Mouse (Mus musculus): ENCODE data around the gene Hist1h2bf. TPM values are rescaled to one million over a fixed set of nuclear protein-coding genes. Genes with fewer than 3 reads are reported as not detected.
"Not testable (repeated sequence)": the region's sequence is repeated elsewhere in the genome, so short reads cannot be mapped to it uniquely, and the experiment has no call there.

Gene Hist1h2bf
- polyA plus RNA-seq, 1 experiment from 2014 or later: 4.1 TPM

- H3K27me3 ChIP-seq (replicated peaks; ENCODE audit: control insufficient read depth, insufficient read depth, low read length): no peaks in the 10 kb centered on the region
- H3K4me2 ChIP-seq (ENCODE audit: low read depth, low read length): no peak overlapping the region
- H3K4me3 ChIP-seq (ENCODE audit: low read depth, low read length): no peak overlapping the region
- ATAC-seq (ENCODE audit: low read depth) (no peak), DNase-seq (ENCODE audit: low spot score) (peak; percentile 27)
- H3K4me1 ChIP-seq (ENCODE audit: control insufficient read depth, insufficient read depth, low read length): no peaks in the 10 kb centered on the region
- H3K27ac ChIP-seq (replicated peaks; ENCODE audit: low read depth, low read length): peak overlapping the region; percentile 33; the same call in 1 of the 2 replicates
- H3K36me3 ChIP-seq (ENCODE audit: control insufficient read depth, insufficient read depth, low read length): no peaks in the 10 kb centered on the region
- H3K9me3 ChIP-seq (ENCODE audit: control insufficient read depth, low read length): no peaks in the 10 kb centered on the region
- H3K9ac ChIP-seq (ENCODE audit: low read depth, low read length): no peak overlapping the region
- 67% methylated on average over 5 of the region's 5 CpGs for WGBS
These were observed 19.2 kb upstream of the Hist1h2bf start for GRCm38 (mm10) chr13:23593051-23593770.

GRCm38 (mm10) chr13:23592614-23593013 is 18.6 kb upstream of the Hist1h2bf start:
- WGBS: 67% methylated on average over 7 of the region's 7 CpGs
- Histone ChIP-seq H3K9me3 (ENCODE audit: control insufficient read depth, low read length) (no peaks in the 10 kb centered on the region), H3K27me3 (replicated peaks; ENCODE audit: control insufficient read depth, insufficient read depth, low read length) (no peaks in the 10 kb centered on the region), H3K4me1 (ENCODE audit: control insufficient read depth, insufficient read depth, low read length) (no peaks in the 10 kb centered on the region), H3K27ac (replicated peaks; ENCODE audit: low read depth, low read length) (no peak overlapping the region), H3K4me2 (ENCODE audit: low read depth, low read length) (no peak overlapping the region), H3K9ac (ENCODE audit: low read depth, low read length) (no peak overlapping the region), H3K4me3 (ENCODE audit: low read depth, low read length) (no peak overlapping the region), H3K36me3 (ENCODE audit: control insufficient read depth, insufficient read depth, low read length) (no peaks in the 10 kb centered on the region)
- ATAC-seq (ENCODE audit: low read depth) (no peak), DNase-seq (ENCODE audit: low spot score) (no peak)

- not testable (repeated sequence) for H3K27ac ChIP-seq (replicated peaks; ENCODE audit: low read depth, low read length); H3K4me2 ChIP-seq (ENCODE audit: low read depth, low read length); H3K27me3 ChIP-seq (replicated peaks; ENCODE audit: control insufficient read depth, insufficient read depth, low read length); H3K4me1 ChIP-seq (ENCODE audit: control insufficient read depth, insufficient read depth, low read length); H3K4me3 ChIP-seq (ENCODE audit: low read depth, low read length); DNase-seq (ENCODE audit: low spot score); H3K9ac ChIP-seq (ENCODE audit: low read depth, low read length); ATAC-seq (ENCODE audit: low read depth); H3K36me3 ChIP-seq (ENCODE audit: control insufficient read depth, insufficient read depth, low read length); H3K9me3 ChIP-seq (ENCODE audit: control insufficient read depth, low read length)
- 85% methylated on average over 7 of the region's 7 CpGs for WGBS
These were observed 17.9 kb upstream of the Hist1h2bf start for GRCm38 (mm10) chr13:23591886-23592285.

GRCm38 (mm10) chr13:23591206-23591605 is 17.2 kb upstream of the Hist1h2bf start:
- Histone ChIP-seq H3K9me3 (ENCODE audit: control insufficient read depth, low read length) (no peaks in the 10 kb centered on the region), H3K4me1 (ENCODE audit: control insufficient read depth, insufficient read depth, low read length) (0 out of 2 replicates have a peak, but pooled peaks cover 5% of the 10 kb centered on the region), H3K4me3 (ENCODE audit: low read depth, low read length) (no peak overlapping the region), H3K27me3 (replicated peaks; ENCODE audit: control insufficient read depth, insufficient read depth, low read length) (no peaks in the 10 kb centered on the region), H3K9ac (ENCODE audit: low read depth, low read length) (no peak overlapping the region), H3K36me3 (ENCODE audit: control insufficient read depth, insufficient read depth, low read length) (no peaks in the 10 kb centered on the region), H3K27ac (replicated peaks; ENCODE audit: low read depth, low read length) (no peak overlapping the region), H3K4me2 (ENCODE audit: low read depth, low read length) (no peak overlapping the region)
- 94% methylated on average over 7 of the region's 7 CpGs for WGBS
- ATAC-seq (ENCODE audit: low read depth) (no peak), DNase-seq (ENCODE audit: low spot score) (no peak)

GRCm38 (mm10) chr13:23586940-23587225 is 12.9 kb upstream of the Hist1h2bf start:
- peaks cover 23% of the 10 kb centered on the region; the same call in 1 of the 2 replicates for H3K4me1 ChIP-seq (ENCODE audit: control insufficient read depth, insufficient read depth, low read length)
- H3K9me3 ChIP-seq (ENCODE audit: control insufficient read depth, low read length): no peaks in the 10 kb centered on the region
- peak overlapping the region; percentile 93 for H3K27ac ChIP-seq (replicated peaks; ENCODE audit: low read depth, low read length)
- 6% methylated on average over 1 of the region's 1 CpGs for WGBS
- H3K9ac ChIP-seq (ENCODE audit: low read depth, low read length): peak overlapping the region; percentile 66
- ATAC-seq (ENCODE audit: low read depth) (no peak), DNase-seq (ENCODE audit: low spot score) (no peak)
- no peaks in the 10 kb centered on the region for H3K27me3 ChIP-seq (replicated peaks; ENCODE audit: control insufficient read depth, insufficient read depth, low read length)
- peak overlapping the region; percentile 45 for H3K4me3 ChIP-seq (ENCODE audit: low read depth, low read length)
- peak overlapping the region; percentile 65 for H3K4me2 ChIP-seq (ENCODE audit: low read depth, low read length)
- no peaks in the 10 kb centered on the region for H3K36me3 ChIP-seq (ENCODE audit: control insufficient read depth, insufficient read depth, low read length)

DNA sequence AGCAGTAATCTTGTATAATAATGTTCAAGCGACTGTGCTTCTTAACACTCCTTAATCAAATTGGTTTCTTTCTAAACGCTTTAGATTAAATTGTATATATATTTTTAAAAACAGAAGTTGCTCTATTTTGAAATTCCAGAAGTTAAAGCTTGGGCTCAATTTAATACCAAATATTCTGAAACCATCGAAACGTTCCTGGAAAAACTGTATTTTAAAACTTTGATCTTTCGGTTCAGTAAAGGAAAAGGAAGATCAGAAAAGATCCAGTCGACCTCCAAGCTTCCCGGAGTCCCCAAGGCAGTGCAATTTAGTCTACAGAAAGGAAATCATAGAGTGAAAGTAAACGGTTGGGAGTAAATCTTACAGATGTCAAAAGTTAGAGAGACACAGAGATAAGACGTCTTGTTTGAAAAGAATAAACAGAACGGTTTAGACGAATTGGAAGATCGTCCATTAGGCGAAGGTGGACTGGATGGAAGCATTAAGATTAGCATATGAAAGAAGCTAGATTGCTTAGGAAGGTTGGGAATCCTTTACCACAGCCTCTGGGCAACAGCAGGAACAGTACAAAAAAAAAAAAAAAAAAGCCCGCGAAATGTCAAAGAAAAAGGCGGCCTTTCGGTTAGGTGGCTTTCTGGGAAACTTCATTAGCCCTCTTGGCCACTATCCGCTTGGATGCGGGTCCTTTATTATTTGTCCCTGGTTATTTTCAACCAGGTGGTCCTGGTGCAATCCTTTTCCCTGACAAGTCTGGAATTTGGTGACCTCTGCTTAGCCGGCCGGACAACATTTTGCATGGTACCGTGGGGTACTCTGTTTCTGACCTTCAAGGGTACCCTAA is 12.3 kb upstream of the Hist1h2bf start:
- Histone ChIP-seq H3K27ac (replicated peaks; ENCODE audit: low read depth, low read length) (peak overlapping the region; percentile 93), H3K27me3 (replicated peaks; ENCODE audit: control insufficient read depth, insufficient read depth, low read length) (no peaks in the 10 kb centered on the region), H3K4me1 (ENCODE audit: control insufficient read depth, insufficient read depth, low read length) (peaks cover 23% of the 10 kb centered on the region; the same call in 1 of the 2 replicates), H3K9me3 (ENCODE audit: control insufficient read depth, low read length) (no peaks in the 10 kb centered on the region), H3K4me3 (ENCODE audit: low read depth, low read length) (peak overlapping the region; percentile 45), H3K4me2 (ENCODE audit: low read depth, low read length) (peak overlapping the region; percentile 65), H3K9ac (ENCODE audit: low read depth, low read length) (peak overlapping the region; percentile 66), H3K36me3 (ENCODE audit: control insufficient read depth, insufficient read depth, low read length) (no peaks in the 10 kb centered on the region)
- ATAC-seq (ENCODE audit: low read depth): no peak
- WGBS: 2% methylated on average over 21 of the region's 22 CpGs
- DNase-seq (ENCODE audit: low spot score): peak; percentile 24

DNA sequence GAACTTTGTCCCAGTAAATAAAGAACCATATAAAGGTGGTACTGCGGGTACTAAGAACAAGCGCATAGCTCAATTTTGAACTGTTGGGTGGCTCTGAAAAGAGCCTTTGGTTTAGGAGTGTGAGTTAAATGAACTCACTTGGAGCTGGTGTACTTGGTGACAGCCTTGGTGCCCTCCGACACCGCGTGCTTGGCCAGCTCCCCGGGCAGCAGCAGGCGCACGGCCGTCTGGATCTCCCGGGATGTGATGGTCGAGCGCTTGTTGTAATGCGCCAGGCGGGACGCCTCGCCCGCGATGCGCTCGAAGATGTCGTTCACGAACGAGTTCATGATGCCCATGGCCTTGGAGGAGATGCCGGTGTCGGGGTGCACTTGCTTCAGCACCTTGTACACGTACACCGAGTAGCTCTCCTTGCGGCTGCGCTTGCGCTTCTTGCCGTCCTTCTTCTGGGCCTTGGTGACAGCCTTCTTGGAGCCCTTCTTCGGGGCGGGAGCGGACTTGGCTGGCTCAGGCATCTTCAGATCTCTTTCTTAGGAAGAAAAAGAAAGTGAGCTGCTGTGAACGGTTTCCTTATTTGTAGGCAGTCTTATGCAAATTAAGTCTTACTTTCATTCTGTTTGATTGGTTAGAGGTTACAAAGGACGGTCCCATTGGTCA is 11.6 kb upstream of the Hist1h2bf start:
- Histone ChIP-seq H3K4me2 (ENCODE audit: low read depth, low read length) (peak overlapping the region; percentile 65), H3K9ac (ENCODE audit: low read depth, low read length) (peak overlapping the region; percentile 77), H3K4me1 (ENCODE audit: control insufficient read depth, insufficient read depth, low read length) (peaks cover 27% of the 10 kb centered on the region; the same call in 1 of the 2 replicates), H3K27ac (replicated peaks; ENCODE audit: low read depth, low read length) (peak overlapping the region; percentile 96), H3K4me3 (ENCODE audit: low read depth, low read length) (peak overlapping the region; percentile 45)
- ATAC-seq (ENCODE audit: low read depth): peak; percentile 89
- not testable (repeated sequence) for H3K27me3 ChIP-seq (replicated peaks; ENCODE audit: control insufficient read depth, insufficient read depth, low read length); H3K9me3 ChIP-seq (ENCODE audit: control insufficient read depth, low read length); H3K36me3 ChIP-seq (ENCODE audit: control insufficient read depth, insufficient read depth, low read length)
- DNase-seq (ENCODE audit: low spot score): peak; percentile 97
- under 1% methylated on average over 10 of the region's 36 CpGs for WGBS

- Histone ChIP-seq H3K4me2 (ENCODE audit: low read depth, low read length) (peak overlapping the region; percentile 65), H3K27ac (replicated peaks; ENCODE audit: low read depth, low read length) (peak overlapping the region; percentile 96), H3K4me3 (ENCODE audit: low read depth, low read length) (peak overlapping the region; percentile 45), H3K9ac (ENCODE audit: low read depth, low read length) (peak overlapping the region; percentile 77), H3K9me3 (ENCODE audit: control insufficient read depth, low read length) (no peaks in the 10 kb centered on the region), H3K36me3 (ENCODE audit: control insufficient read depth, insufficient read depth, low read length) (no peaks in the 10 kb centered on the region), H3K27me3 (replicated peaks; ENCODE audit: control insufficient read depth, insufficient read depth, low read length) (no peaks in the 10 kb centered on the region), H3K4me1 (ENCODE audit: control insufficient read depth, insufficient read depth, low read length) (peaks cover 27% of the 10 kb centered on the region; the same call in 1 of the 2 replicates)
- ATAC-seq (ENCODE audit: low read depth) (no peak), DNase-seq (ENCODE audit: low spot score) (peak; percentile 86)
- under 1% methylated on average over 21 of the region's 21 CpGs for WGBS
These were observed 11.0 kb upstream of the Hist1h2bf start for GRCm38 (mm10) chr13:23585029-23585441.
